Mouse (Mus musculus): ENCODE measurements around the gene Rbfox3. TPM values are rescaled to one million over a fixed set of nuclear protein-coding genes. Genes with fewer than 3 reads are reported as not detected.

Rbfox3 gene
- polyA plus RNA-seq, 1 experiment from 2014 or later: 7.6 TPM

DNA sequence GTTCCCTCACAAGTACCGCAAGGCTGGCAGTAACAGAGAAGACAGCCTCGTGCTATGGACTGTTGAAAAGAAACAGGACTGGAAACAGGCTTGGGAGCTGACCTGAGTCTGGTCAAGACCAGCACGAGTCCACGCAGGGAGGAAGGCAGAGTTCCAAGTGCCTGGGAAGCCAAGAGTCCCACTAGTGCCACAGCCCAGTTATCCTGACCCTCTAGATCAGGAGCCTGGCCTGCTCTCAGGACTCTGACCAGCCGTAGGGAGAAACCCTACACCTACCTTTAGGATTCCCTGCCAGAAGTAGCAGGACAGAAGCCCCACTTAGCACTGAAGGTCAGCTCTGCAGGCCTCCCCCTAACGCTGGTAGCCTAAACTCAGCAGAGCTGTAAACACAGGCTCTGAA is 1.3 kb upstream of the Rbfox3 start:
- peaks cover 65% of the 10 kb centered on the region for H3K4me1 ChIP-seq
- no peaks in the 10 kb centered on the region for H3K36me3 ChIP-seq

GRCm38 (mm10) chr11:118910756-118911155 is 641 bp downstream of the Rbfox3 start:
- H3K27ac ChIP-seq (replicated peaks): 0 out of 2 replicates have a peak overlapping the region, but pooled peaks have one; percentile 46
- peaks cover 65% of the 10 kb centered on the region for H3K4me1 ChIP-seq
- DNase-seq (ENCODE audit: low spot score): no peak
- 67% methylated on average over 10 of the region's 10 CpGs for WGBS
- no peaks in the 10 kb centered on the region for H3K36me3 ChIP-seq
- no peak overlapping the region for H3K4me3 ChIP-seq
- peaks cover 90% of the 10 kb centered on the region for H3K27me3 ChIP-seq (ENCODE audit: low read depth, poor library complexity, severe bottlenecking)
- no peaks in the 10 kb centered on the region for H3K9me3 ChIP-seq (replicated peaks)

More for the DNA sequence above, 1.3 kb upstream of the Rbfox3 start:
- DNase-seq (ENCODE audit: low spot score): no peak
- no peak overlapping the region for H3K4me3 ChIP-seq
- 69% methylated on average over 6 of the region's 6 CpGs for WGBS
- no peaks in the 10 kb centered on the region for H3K9me3 ChIP-seq (replicated peaks)
- H3K27me3 ChIP-seq (ENCODE audit: low read depth, poor library complexity, severe bottlenecking): peaks cover 74% of the 10 kb centered on the region
- 0 out of 2 replicates have a peak overlapping the region, but pooled peaks have one; percentile 14 for H3K27ac ChIP-seq (replicated peaks)

DNA sequence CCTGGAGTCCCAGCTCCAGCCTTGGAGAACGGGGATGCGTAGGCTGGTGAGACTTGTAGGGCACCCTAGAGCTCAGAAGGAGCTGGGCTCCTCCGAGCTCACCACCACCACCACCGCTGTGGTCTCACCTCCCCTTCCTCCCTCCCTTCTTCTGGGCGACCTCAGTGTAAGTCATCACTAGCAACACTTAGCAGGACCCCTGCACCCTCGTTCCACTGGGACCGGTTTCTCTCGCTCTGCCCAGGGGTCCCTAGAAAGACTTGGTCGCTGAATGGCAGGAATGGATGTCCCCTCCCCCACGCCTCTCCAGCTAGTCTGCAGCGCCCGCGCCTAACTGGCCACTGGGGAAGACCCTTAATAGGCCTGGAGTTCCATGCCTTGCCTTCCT is 1.6 kb downstream of the Rbfox3 start:
- Histone ChIP-seq H3K4me1 (peaks cover 62% of the 10 kb centered on the region), H3K4me3 (peak overlapping the region; percentile 82), H3K27me3 (ENCODE audit: low read depth, poor library complexity, severe bottlenecking) (peaks cover 94% of the 10 kb centered on the region)

GRCm38 (mm10) chr11:118908981-118909813 is 2.2 kb downstream of the Rbfox3 start:
- under 1% methylated on average over 77 of the region's 90 CpGs for WGBS
- Histone ChIP-seq H3K27me3 (ENCODE audit: low read depth, poor library complexity, severe bottlenecking) (peaks cover 88% of the 10 kb centered on the region), H3K4me3 (peak overlapping the region; percentile 82), H3K4me1 (peaks cover 61% of the 10 kb centered on the region), H3K27ac (replicated peaks) (peak overlapping the region; percentile 94), H3K36me3 (no peaks in the 10 kb centered on the region), H3K9me3 (replicated peaks) (no peaks in the 10 kb centered on the region)
- peak; percentile 74 for DNase-seq (ENCODE audit: low spot score)

More for the DNA sequence above, 1.6 kb downstream of the Rbfox3 start:
- no peaks in the 10 kb centered on the region for H3K36me3 ChIP-seq
- H3K9me3 ChIP-seq (replicated peaks): no peaks in the 10 kb centered on the region
- H3K27ac ChIP-seq (replicated peaks): peak overlapping the region; percentile 94
- under 1% methylated on average over 13 of the region's 13 CpGs for WGBS
- peak; percentile 77 for DNase-seq (ENCODE audit: low spot score)

DNA sequence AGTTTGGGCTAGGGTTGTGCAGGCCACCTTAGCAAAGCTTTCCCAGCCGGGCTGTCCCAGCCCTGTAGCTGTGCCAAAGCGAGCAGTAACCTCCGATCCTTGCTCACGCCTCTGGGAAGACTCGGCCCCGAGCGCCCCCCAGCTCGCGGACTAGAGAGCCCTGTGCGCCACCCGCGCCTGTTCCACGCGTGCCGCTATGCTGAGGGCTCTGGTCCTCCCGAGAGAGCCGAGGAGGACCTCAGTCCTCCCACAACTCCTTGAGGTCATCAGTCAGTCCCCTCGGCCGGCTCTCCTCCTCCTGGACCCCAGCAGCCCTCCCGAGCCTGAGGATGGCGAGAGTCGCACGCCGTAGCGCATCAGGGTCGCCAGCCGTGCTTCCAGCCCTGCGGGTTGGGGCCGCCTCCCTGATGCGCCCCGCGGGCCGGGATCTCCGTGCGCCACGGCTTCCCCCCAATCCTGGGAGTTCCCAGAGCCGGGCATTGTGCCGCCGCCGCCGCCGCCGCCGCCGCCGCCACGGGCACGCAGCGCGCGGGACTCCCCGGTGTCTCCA is 2.9 kb downstream of the Rbfox3 start:
- no peaks in the 10 kb centered on the region for H3K36me3 ChIP-seq
- peak overlapping the region; percentile 94 for H3K27ac ChIP-seq (replicated peaks)
- H3K4me3 ChIP-seq: peak overlapping the region; percentile 82
- H3K4me1 ChIP-seq: peaks cover 64% of the 10 kb centered on the region
- no peak for DNase-seq (ENCODE audit: low spot score)
- H3K9me3 ChIP-seq (replicated peaks): no peaks in the 10 kb centered on the region
- under 1% methylated on average over 49 of the region's 52 CpGs for WGBS
- H3K27me3 ChIP-seq (ENCODE audit: low read depth, poor library complexity, severe bottlenecking): peaks cover 84% of the 10 kb centered on the region

- peaks cover 78% of the 10 kb centered on the region for H3K27me3 ChIP-seq (ENCODE audit: low read depth, poor library complexity, severe bottlenecking)
- H3K27ac ChIP-seq (replicated peaks): peak overlapping the region; percentile 94
- peak; percentile 39 for DNase-seq (ENCODE audit: low spot score)
- peaks cover 64% of the 10 kb centered on the region for H3K4me1 ChIP-seq
- H3K4me3 ChIP-seq: peak overlapping the region; percentile 82
- no peaks in the 10 kb centered on the region for H3K9me3 ChIP-seq (replicated peaks)
- H3K36me3 ChIP-seq: no peaks in the 10 kb centered on the region
- 2% methylated on average over 43 of the region's 43 CpGs for WGBS
These were observed 3.7 kb downstream of the Rbfox3 start for GRCm38 (mm10) chr11:118907471-118908401.

GRCm38 (mm10) chr11:118906824-118907470 is 4.5 kb downstream of the Rbfox3 start:
- Histone ChIP-seq H3K4me1 (peaks cover 64% of the 10 kb centered on the region), H3K27me3 (ENCODE audit: low read depth, poor library complexity, severe bottlenecking) (peaks cover 71% of the 10 kb centered on the region)
- WGBS: 6% methylated on average over 23 of the region's 23 CpGs

DNA sequence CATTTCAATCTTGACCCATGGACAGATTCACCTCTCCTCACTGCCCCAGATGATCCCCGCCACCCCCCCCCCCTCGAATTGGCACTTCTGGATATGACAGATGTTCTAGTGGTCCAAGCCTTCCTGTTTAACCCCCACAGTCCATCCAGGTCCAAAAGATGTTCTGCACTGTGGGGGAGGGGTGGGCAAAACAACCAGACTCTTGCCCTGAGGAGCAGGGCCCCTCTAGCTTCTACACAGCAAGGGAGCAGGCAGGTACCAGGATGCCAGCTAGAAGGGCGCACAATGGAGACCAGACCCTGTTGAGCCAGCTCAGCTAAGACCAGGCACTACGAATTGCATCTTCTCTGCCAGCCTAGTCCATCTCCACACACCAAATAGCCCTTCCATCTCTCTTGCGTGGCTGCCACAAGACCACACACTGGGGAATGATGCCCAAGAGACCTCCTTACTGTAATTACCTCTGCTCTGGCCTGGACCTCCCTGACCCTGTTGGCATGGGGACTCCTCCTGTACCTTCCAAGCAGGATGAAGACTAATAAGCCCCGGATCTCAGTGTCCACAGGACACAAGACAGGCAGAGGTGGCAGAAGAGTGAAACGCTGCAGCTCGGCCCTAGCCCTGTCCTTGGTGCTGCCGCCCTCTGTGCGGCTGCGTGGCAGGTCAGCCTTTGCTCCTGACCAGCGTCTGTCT is 5.1 kb downstream of the Rbfox3 start:
- Histone ChIP-seq H3K27ac (replicated peaks) (0 out of 2 replicates have a peak overlapping the region, but pooled peaks have one; percentile 30), H3K4me3 (peak overlapping the region; percentile 82)
- 28% methylated on average over 12 of the region's 12 CpGs for WGBS

More at GRCm38 (mm10) chr11:118906824-118907470, 4.5 kb downstream of the Rbfox3 start:
- no peaks in the 10 kb centered on the region for H3K9me3 ChIP-seq (replicated peaks)
- H3K27ac ChIP-seq (replicated peaks): peak overlapping the region; percentile 94
- no peaks in the 10 kb centered on the region for H3K36me3 ChIP-seq
- peak overlapping the region; percentile 82 for H3K4me3 ChIP-seq
- DNase-seq (ENCODE audit: low spot score): no peak

GRCm38 (mm10) chr11:118905656-118906055 is 5.7 kb downstream of the Rbfox3 start:
- H3K36me3 ChIP-seq: no peaks in the 10 kb centered on the region
- H3K9me3 ChIP-seq (replicated peaks): no peaks in the 10 kb centered on the region
- 73% methylated on average over 11 of the region's 11 CpGs for WGBS
- no peak for DNase-seq (ENCODE audit: low spot score)
- H3K4me1 ChIP-seq: peaks cover 63% of the 10 kb centered on the region
- no peak overlapping the region for H3K27ac ChIP-seq (replicated peaks)
- peaks cover 59% of the 10 kb centered on the region for H3K27me3 ChIP-seq (ENCODE audit: low read depth, poor library complexity, severe bottlenecking)
- H3K4me3 ChIP-seq: no peak overlapping the region

More for the DNA sequence above, 5.1 kb downstream of the Rbfox3 start:
- Histone ChIP-seq H3K9me3 (replicated peaks) (no peaks in the 10 kb centered on the region), H3K4me1 (peaks cover 64% of the 10 kb centered on the region), H3K27me3 (ENCODE audit: low read depth, poor library complexity, severe bottlenecking) (peaks cover 65% of the 10 kb centered on the region), H3K36me3 (no peaks in the 10 kb centered on the region)
- DNase-seq (ENCODE audit: low spot score): peak; percentile 38

GRCm38 (mm10) chr11:118904253-118904652 is 7.1 kb downstream of the Rbfox3 start:
- Histone ChIP-seq H3K4me3 (no peak overlapping the region), H3K27ac (replicated peaks) (no peak overlapping the region), H3K27me3 (ENCODE audit: low read depth, poor library complexity, severe bottlenecking) (peaks cover 59% of the 10 kb centered on the region), H3K36me3 (no peaks in the 10 kb centered on the region), H3K4me1 (peaks cover 63% of the 10 kb centered on the region), H3K9me3 (replicated peaks) (no peaks in the 10 kb centered on the region)
- 96% methylated on average over 6 of the region's 6 CpGs for WGBS
- DNase-seq (ENCODE audit: low spot score): no peak

- WGBS: 64% methylated on average over 26 of the region's 26 CpGs
- Histone ChIP-seq H3K27me3 (ENCODE audit: low read depth, poor library complexity, severe bottlenecking) (peaks cover 27% of the 10 kb centered on the region), H3K4me3 (no peak overlapping the region), H3K4me1 (peaks cover 65% of the 10 kb centered on the region), H3K9me3 (replicated peaks) (no peaks in the 10 kb centered on the region), H3K27ac (replicated peaks) (peak overlapping the region; percentile 33; the same call in 1 of the 2 replicates), H3K36me3 (no peaks in the 10 kb centered on the region)
- no peak for DNase-seq (ENCODE audit: low spot score)
These were observed 11.4 kb downstream of the Rbfox3 start for GRCm38 (mm10) chr11:118899771-118900545.
